Mouse (Mus musculus) heart, embryonic 12.5 days (tissue): ENCODE results near the gene Lrmda. TPM values are rescaled to one million over a fixed set of nuclear protein-coding genes. Genes with fewer than 3 reads are reported as not detected.

Experiments used
- ATAC-seq: fragments of 200-750 bp; cut with Nextera tagmentation; 2 replicates; pipeline ENCODE4 v1.8.0; 2017; ENCODE audit warnings: moderate TSS enrichment, moderate library complexity; ENCODE audit not compliant: insufficient number of reproducible peaks, low FRiP score
- H3K27ac ChIP-seq: fragments of 300-500 bp; sonication (generic); 2 replicates; pipeline ENCODE4 v1.5.1; 2016; ENCODE audit warnings: mild to moderate bottlenecking, moderate library complexity; ENCODE audit not compliant: poor library complexity, severe bottlenecking
- H3K27me3 ChIP-seq: fragments of 300-500 bp; sonication (generic); replicated peaks from 2 replicates; pipeline ENCODE4 v1.6.1; 2016; ENCODE audit warnings: mild to moderate bottlenecking, moderate library complexity
- H3K36me3 ChIP-seq: fragments of 300-500 bp; sonication (generic); 2 replicates; pipeline ENCODE4 v1.6.1; 2016; ENCODE audit warnings: mild to moderate bottlenecking, moderate library complexity
- H3K4me1 ChIP-seq: fragments of 300-500 bp; sonication (generic); replicated peaks from 2 replicates; pipeline ENCODE4 v1.6.1; 2016; ENCODE audit warnings: mild to moderate bottlenecking
- H3K4me2 ChIP-seq: fragments of 300-500 bp; sonication (generic); 2 replicates; pipeline ENCODE4 v1.6.1; 2016; ENCODE audit warnings: mild to moderate bottlenecking, moderate library complexity
- H3K4me3 ChIP-seq: fragments of 300-500 bp; sonication (generic); 2 replicates; pipeline ENCODE4 v1.5.1; 2016; ENCODE audit warnings: mild to moderate bottlenecking
- H3K9ac ChIP-seq: fragments of 300-500 bp; sonication (generic); 2 replicates; pipeline ENCODE4 v1.6.1; 2016; ENCODE audit warnings: mild to moderate bottlenecking, moderate library complexity
- H3K9me3 ChIP-seq: fragments of 300-500 bp; sonication (generic); replicated peaks from 2 replicates; pipeline ENCODE4 v1.6.1; 2016; ENCODE audit warnings: mild to moderate bottlenecking, moderate library complexity
- WGBS: fragments of 180-500 bp; shearing (Covaris S2); methylation state at CpG from one replicate; pipeline ENCODE4 v1.1.7; 2016; 5-methylcytosine and 5-hydroxymethylcytosine counted together
- polyA plus RNA-seq: library from polyadenylated mRNA; unstranded; fragments of >200 nt; fragmentation: Nextera tagmentation; extraction: Ambion mirVana; gene quantifications from 2 replicates; pipeline ENCODE4 v1.2.1, GENCODE M21; 2016

Lrmda gene
- polyA plus RNA-seq, 1 experiment from 2014 or later, result 1.0 TPM

GRCm38 (mm10) chr14:22514362-22515084, 495.0 kb downstream of the Lrmda start:
- H3K9me3 ChIP-seq, result no peaks in the 10 kb centered on the region; the same call in 1 of the 2 replicates
- no peak overlapping the region for H3K9ac ChIP-seq
- no peaks in the 10 kb centered on the region for H3K4me1 ChIP-seq
- H3K36me3 ChIP-seq, result no peaks in the 10 kb centered on the region
- no peak overlapping the region for H3K27ac ChIP-seq
- WGBS, result 73% methylated on average over 5 of the region's 5 CpGs
- no peaks in the 10 kb centered on the region for H3K27me3 ChIP-seq
- no peak overlapping the region for H3K4me3 ChIP-seq
- ATAC-seq, result no peak
- H3K4me2 ChIP-seq, result no peak overlapping the region

DNA sequence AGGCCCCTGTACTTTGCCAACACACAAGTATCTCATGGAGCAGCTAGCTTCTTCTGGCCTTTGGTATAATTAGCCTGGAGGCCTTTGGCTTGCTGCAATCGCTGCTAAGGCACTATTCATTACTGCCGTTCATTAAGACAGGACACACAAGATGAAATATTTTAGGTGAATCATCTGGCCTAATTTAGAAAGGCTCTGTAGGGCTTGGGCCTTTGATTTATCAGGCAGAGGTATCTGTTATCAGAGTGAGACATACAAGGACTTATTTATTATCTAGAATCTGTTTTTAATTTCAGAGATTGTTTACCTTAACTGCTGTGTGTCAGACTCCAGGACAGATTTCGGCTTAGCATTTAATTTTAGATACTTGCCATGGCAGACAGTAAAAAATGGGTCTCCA, 511.2 kb downstream of the Lrmda start:
- no peak overlapping the region for H3K9ac ChIP-seq
- H3K4me3 ChIP-seq, result no peak overlapping the region
- H3K36me3 ChIP-seq, result no peaks in the 10 kb centered on the region
- no peaks in the 10 kb centered on the region for H3K27me3 ChIP-seq
- WGBS, result 71% methylated on average over 3 of the region's 3 CpGs
- ATAC-seq, result no peak
- no peak overlapping the region for H3K4me2 ChIP-seq
- no peaks in the 10 kb centered on the region for H3K9me3 ChIP-seq
- no peak overlapping the region for H3K27ac ChIP-seq
- H3K4me1 ChIP-seq, result no peaks in the 10 kb centered on the region

DNA sequence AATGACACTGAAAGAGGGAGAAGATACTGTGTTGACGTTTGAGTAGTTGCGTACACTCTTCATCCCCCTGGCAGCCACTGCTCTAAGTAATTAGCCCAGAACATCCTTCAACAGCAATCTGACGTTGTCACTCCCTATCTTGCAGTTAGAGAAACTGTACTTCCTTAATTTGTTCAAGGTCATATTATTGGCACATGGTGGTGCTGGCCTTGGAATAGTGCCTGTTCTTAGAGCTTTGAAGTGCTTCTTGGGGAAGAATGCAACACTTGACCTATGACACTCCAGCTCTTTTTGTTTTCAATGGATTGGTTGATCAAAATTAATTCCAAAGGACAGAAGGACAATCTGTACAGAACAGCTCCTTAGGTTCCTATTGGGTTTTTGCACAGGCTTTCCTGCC, 514.0 kb downstream of the Lrmda start:
- ATAC-seq, result no peak
- Histone ChIP-seq H3K9ac (no peak overlapping the region), H3K4me3 (no peak overlapping the region), H3K4me1 (no peaks in the 10 kb centered on the region), H3K36me3 (no peaks in the 10 kb centered on the region), H3K4me2 (no peak overlapping the region), H3K27ac (no peak overlapping the region), H3K27me3 (no peaks in the 10 kb centered on the region), H3K9me3 (no peaks in the 10 kb centered on the region)
- WGBS, result 50% methylated on average over 3 of the region's 3 CpGs

DNA sequence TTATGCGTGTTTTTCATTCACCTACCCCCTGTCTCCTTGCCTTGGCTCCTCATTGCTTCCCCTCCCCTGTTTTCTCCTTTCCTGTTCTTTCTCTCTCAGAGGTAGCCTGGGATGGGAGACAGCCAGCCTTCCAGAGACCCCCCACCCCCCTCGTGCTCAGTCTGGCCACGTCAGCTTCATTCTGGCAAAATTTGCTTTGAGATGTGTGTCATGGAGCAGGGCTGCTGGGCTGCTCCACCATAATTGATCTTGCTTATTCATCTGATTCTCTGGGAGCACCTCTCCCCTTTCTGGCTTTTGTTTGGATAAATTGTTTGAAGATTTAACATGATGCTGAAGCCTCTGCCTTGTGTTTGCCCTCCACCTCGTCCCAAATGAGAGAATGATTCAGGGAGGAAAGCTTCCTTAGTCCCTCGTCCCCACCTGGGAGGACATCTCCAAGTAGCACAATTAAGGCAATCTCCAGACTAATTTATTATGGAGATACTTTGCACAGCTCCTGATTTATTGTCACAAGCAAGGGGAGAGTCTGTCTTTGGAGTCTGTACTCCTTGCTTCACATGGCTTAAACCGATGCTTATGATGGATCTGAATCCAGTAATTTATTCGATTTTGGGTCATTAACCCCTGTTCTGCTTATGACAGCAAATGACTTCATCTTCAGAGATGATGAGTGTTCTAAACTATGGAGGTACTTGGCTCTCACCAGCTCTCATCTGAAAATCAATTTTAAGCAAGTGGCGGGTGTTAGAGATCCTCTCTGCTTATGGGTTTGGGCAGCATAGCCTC, 526.6 kb downstream of the Lrmda start:
- no peak overlapping the region for H3K9ac ChIP-seq
- no peaks in the 10 kb centered on the region for H3K36me3 ChIP-seq
- H3K4me1 ChIP-seq, result no peaks in the 10 kb centered on the region
- ATAC-seq, result no peak
- H3K27me3 ChIP-seq, result no peaks in the 10 kb centered on the region; the same call in 1 of the 2 replicates
- 60% methylated on average over 8 of the region's 8 CpGs for WGBS
- H3K4me3 ChIP-seq, result no peak overlapping the region
- H3K9me3 ChIP-seq, result no peaks in the 10 kb centered on the region
- no peak overlapping the region for H3K4me2 ChIP-seq
- no peak overlapping the region for H3K27ac ChIP-seq

DNA sequence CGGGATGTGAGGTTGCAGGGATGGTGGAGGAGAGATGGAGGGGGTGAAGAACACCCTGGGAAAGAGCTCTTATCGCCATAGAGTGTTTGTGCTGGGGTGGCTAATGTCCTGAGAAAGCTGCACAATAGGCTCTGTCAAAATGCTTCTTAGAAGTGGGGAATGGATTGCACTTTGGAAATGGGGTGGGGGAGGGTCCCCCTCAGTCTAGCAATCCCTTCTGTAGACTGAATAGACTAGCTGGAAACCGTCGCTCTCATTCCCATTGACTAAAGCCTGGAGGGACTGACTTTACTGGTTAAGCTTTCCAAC, 527.1 kb downstream of the Lrmda start:
- H3K9ac ChIP-seq, result no peak overlapping the region
- ATAC-seq, result no peak
- no peaks in the 10 kb centered on the region for H3K36me3 ChIP-seq
- no peaks in the 10 kb centered on the region; the same call in 1 of the 2 replicates for H3K27me3 ChIP-seq
- no peak overlapping the region for H3K4me2 ChIP-seq
- 66% methylated on average over 4 of the region's 4 CpGs for WGBS
- H3K4me3 ChIP-seq, result no peak overlapping the region
- no peak overlapping the region for H3K27ac ChIP-seq
- no peaks in the 10 kb centered on the region for H3K4me1 ChIP-seq
- no peaks in the 10 kb centered on the region for H3K9me3 ChIP-seq

- 33% methylated on average over 2 of the region's 2 CpGs for WGBS
- Histone ChIP-seq H3K4me1 (no peaks in the 10 kb centered on the region), H3K4me2 (no peak overlapping the region), H3K27ac (no peak overlapping the region), H3K4me3 (no peak overlapping the region), H3K9me3 (no peaks in the 10 kb centered on the region), H3K9ac (no peak overlapping the region), H3K27me3 (no peaks in the 10 kb centered on the region; the same call in 1 of the 2 replicates), H3K36me3 (no peaks in the 10 kb centered on the region)
- ATAC-seq, result no peak
Measured at GRCm38 (mm10) chr14:22548286-22548685, 528.8 kb downstream of the Lrmda start.

DNA sequence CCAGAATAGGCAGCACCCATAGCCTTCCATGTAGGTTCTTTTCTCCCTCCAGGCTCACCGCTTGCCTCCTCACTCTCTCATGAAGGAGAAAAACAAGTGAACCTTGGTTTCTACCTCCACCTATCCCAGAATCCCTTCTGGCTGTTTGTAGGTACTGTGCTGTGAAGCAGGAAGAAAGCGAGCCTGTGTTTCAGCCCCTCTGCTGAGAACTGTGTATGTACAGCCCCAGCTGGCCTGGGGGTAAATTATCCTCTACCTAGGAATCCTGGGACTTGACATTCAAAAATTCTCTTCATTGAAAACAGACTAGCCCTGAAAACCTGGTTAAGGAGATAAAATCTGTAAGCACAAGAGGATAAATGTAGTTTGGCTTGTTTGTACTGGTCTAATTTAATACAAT, 529.7 kb downstream of the Lrmda start:
- Histone ChIP-seq H3K36me3 (no peaks in the 10 kb centered on the region), H3K27ac (no peak overlapping the region), H3K27me3 (no peaks in the 10 kb centered on the region; the same call in 1 of the 2 replicates), H3K4me2 (no peak overlapping the region), H3K9me3 (no peaks in the 10 kb centered on the region), H3K4me1 (no peaks in the 10 kb centered on the region), H3K4me3 (no peak overlapping the region), H3K9ac (no peak overlapping the region)
- ATAC-seq, result no peak
- WGBS, result 82% methylated on average over 2 of the region's 2 CpGs

GRCm38 (mm10) chr14:22552358-22552757, 532.8 kb downstream of the Lrmda start:
- no peak overlapping the region for H3K4me2 ChIP-seq
- no peak overlapping the region for H3K4me3 ChIP-seq
- 77% methylated on average over 4 of the region's 4 CpGs for WGBS
- no peak for ATAC-seq
- H3K4me1 ChIP-seq, result no peaks in the 10 kb centered on the region
- H3K27ac ChIP-seq, result no peak overlapping the region
- H3K9me3 ChIP-seq, result no peaks in the 10 kb centered on the region
- H3K36me3 ChIP-seq, result no peaks in the 10 kb centered on the region
- no peak overlapping the region for H3K9ac ChIP-seq
- H3K27me3 ChIP-seq, result no peaks in the 10 kb centered on the region

DNA sequence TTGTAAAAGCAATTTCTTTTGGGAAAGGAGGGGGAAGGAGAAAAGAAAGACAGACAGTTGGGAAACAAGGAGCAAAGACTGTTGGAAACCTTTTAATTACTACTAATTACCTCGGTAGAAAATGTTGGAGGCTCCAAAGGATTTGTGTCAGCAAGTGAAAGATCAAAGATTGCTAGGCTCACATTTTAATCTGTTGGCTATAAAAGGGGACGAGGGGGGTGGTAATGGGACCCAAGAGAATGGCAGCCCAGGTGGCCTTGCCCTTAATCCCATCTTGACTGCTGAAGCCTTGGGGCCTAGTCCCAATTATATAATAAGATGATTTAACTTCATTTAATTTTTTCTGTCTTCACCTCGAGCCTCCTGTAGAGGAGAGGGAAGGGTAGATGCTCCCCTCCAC, 533.3 kb downstream of the Lrmda start:
- H3K9ac ChIP-seq, result no peak overlapping the region
- no peaks in the 10 kb centered on the region for H3K9me3 ChIP-seq
- H3K27me3 ChIP-seq, result no peaks in the 10 kb centered on the region
- H3K4me3 ChIP-seq, result no peak overlapping the region
- no peaks in the 10 kb centered on the region for H3K4me1 ChIP-seq
- H3K36me3 ChIP-seq, result no peaks in the 10 kb centered on the region
- H3K4me2 ChIP-seq, result no peak overlapping the region
- ATAC-seq, result no peak
- WGBS, result 58% methylated on average over 3 of the region's 3 CpGs
- H3K27ac ChIP-seq, result no peak overlapping the region

- Histone ChIP-seq H3K4me2 (no peak overlapping the region), H3K4me3 (no peak overlapping the region), H3K27me3 (no peaks in the 10 kb centered on the region), H3K9ac (no peak overlapping the region), H3K4me1 (no peaks in the 10 kb centered on the region), H3K9me3 (no peaks in the 10 kb centered on the region), H3K27ac (no peak overlapping the region), H3K36me3 (no peaks in the 10 kb centered on the region)
- ATAC-seq, result no peak
- 88% methylated on average over 3 of the region's 3 CpGs for WGBS
Measured at GRCm38 (mm10) chr14:22553717-22554116, 534.2 kb downstream of the Lrmda start.

DNA sequence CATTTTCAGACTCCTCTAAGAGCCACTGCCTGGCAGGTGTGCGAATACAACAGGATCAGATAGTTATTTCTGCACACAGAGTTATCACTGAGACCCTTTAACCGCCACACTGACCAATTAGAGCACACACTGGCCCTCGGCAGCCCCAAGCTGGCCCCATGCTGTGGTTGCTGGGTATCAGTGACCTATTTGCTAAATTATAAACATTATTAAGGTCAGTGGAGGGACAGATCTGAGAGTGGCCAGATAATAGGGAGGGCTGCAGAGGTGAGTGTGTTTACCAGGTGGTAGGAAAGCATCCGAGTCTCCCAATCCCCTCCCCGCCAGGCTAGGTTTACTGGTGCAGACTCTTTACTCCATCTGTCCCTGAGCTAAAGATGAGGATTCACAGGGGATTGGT, 553.0 kb downstream of the Lrmda start:
- no peak for ATAC-seq
- Histone ChIP-seq H3K9ac (no peak overlapping the region), H3K4me2 (no peak overlapping the region), H3K36me3 (no peaks in the 10 kb centered on the region), H3K9me3 (no peaks in the 10 kb centered on the region), H3K4me3 (no peak overlapping the region), H3K27me3 (0 out of 2 replicates have a peak, but pooled peaks cover 7% of the 10 kb centered on the region), H3K27ac (no peak overlapping the region), H3K4me1 (peaks cover 3% of the 10 kb centered on the region; the same call in 1 of the 2 replicates)
- 66% methylated on average over 5 of the region's 5 CpGs for WGBS
